Mouse (Mus musculus) heart, embryonic 14.5 days (tissue): Measurements from ENCODE around the gene Bmf. TPM values are rescaled to one million over a fixed set of nuclear protein-coding genes. Genes with fewer than 3 reads are reported as not detected.
A peak's percentile ranks its signal among the peaks of the same experiment; 100 is the strongest.

Source experiments
- ATAC-seq: fragments of 200-750 bp; cut with Nextera tagmentation; 2 replicates; pipeline ENCODE4 v1.8.0; 2017; ENCODE audit warnings: low read depth, moderate TSS enrichment; ENCODE audit not compliant: insufficient number of reproducible peaks, insufficient read depth, low FRiP score
- H3K27ac ChIP-seq, 2 experiments: fragments of 200-500 bp in 1 of 2; fragments of 300-500 bp in 1 of 2; sonication (generic) in 1 of 2; replicated peaks in 1 of 2; 2 replicates each; pipeline ENCODE4 v1.5.1; 2012 to 2014; ENCODE audit warnings: low read depth in 2 of 2, low read length in 2 of 2, control low read depth in 1 of 2, mild to moderate bottlenecking in 1 of 2, mixed read lengths in 1 of 2; ENCODE audit not compliant: control insufficient read depth in 1 of 2, insufficient read depth in 1 of 2
- H3K27me3 ChIP-seq: fragments of 300-500 bp; sonication (generic); 2 replicates; pipeline ENCODE4 v1.6.1; 2014; ENCODE audit warnings: mild to moderate bottlenecking, low read length, control low read depth; ENCODE audit not compliant: control insufficient read depth, insufficient read depth
- H3K36me3 ChIP-seq: fragments of 300-500 bp; sonication (generic); 2 replicates; pipeline ENCODE4 v1.6.1; 2014; ENCODE audit warnings: mild to moderate bottlenecking, control low read depth, low read length, mixed read lengths; ENCODE audit not compliant: control insufficient read depth, insufficient read depth
- H3K4me1 ChIP-seq, 2 experiments: fragments of 200-500 bp in 1 of 2; fragments of 300-500 bp in 1 of 2; sonication (generic) in 1 of 2; 2 replicates each; pipeline ENCODE4 v1.6.1; 2012 to 2014; ENCODE audit warnings: low read length in 2 of 2, control low read depth in 1 of 2, mixed read lengths in 1 of 2; ENCODE audit not compliant: control insufficient read depth in 2 of 2, insufficient read depth in 2 of 2
- H3K4me2 ChIP-seq: fragments of 300-500 bp; sonication (generic); 2 replicates; pipeline ENCODE4 v1.6.1; 2014; ENCODE audit warnings: mild to moderate bottlenecking, low read length
- H3K4me3 ChIP-seq, 2 experiments: fragments of 200-500 bp in 1 of 2; fragments of 300-500 bp in 1 of 2; sonication (generic) in 1 of 2; 2 replicates each; pipeline ENCODE4 v1.5.1; 2012 to 2014; ENCODE audit warnings: low read length in 2 of 2, mild to moderate bottlenecking in 2 of 2, control low read depth in 1 of 2, low read depth in 1 of 2, moderate library complexity in 1 of 2; ENCODE audit not compliant: control insufficient read depth in 1 of 2, insufficient read depth in 1 of 2
- H3K9ac ChIP-seq: fragments of 300-500 bp; sonication (generic); 2 replicates; pipeline ENCODE4 v1.6.1; 2014; ENCODE audit warnings: mild to moderate bottlenecking, low read length
- H3K9me3 ChIP-seq: fragments of 300-500 bp; sonication (generic); 2 replicates; pipeline ENCODE4 v1.6.1; 2016; ENCODE audit warnings: low read length, control low read depth; ENCODE audit not compliant: control insufficient read depth
- WGBS: fragments of 180-500 bp; shearing (Covaris S2); extraction: QIAGEN DNeasy Blood & Tissue Kit; methylation state at CpG from one replicate; pipeline ENCODE4 v1.1.7; 2014; 5-methylcytosine and 5-hydroxymethylcytosine counted together
- polyA plus RNA-seq: library from polyadenylated mRNA; unstranded; fragments of >200 nt; fragmentation: Nextera tagmentation; extraction: Ambion mirVana; gene quantifications from 2 replicates; pipeline ENCODE4 v1.2.1, GENCODE M21; 2014

Bmf gene
- polyA plus RNA-seq, 1 experiment from 2014 or later: 6.3 TPM

GRCm38 (mm10) chr2:118551606-118552005, 2.1 kb upstream of the Bmf start:
- Histone ChIP-seq H3K9me3 (no peaks in the 10 kb centered on the region), H3K27ac (no peak overlapping the region), H3K36me3 (no peaks in the 10 kb centered on the region), H3K4me3 (no peak overlapping the region), H3K4me2 (no peak overlapping the region), H3K9ac (no peak overlapping the region), H3K4me1 (peaks cover 15 to 25% of the 10 kb centered on the region in 2 experiments), H3K27me3 (no peaks in the 10 kb centered on the region)
- ATAC-seq: no peak
- 55% methylated on average over 2 of the region's 2 CpGs for WGBS

GRCm38 (mm10) chr2:118548421-118549221, 866 bp downstream of the Bmf start:
- no peaks in the 10 kb centered on the region for H3K9me3 ChIP-seq
- peak overlapping the region; percentile 58 to 94 for H3K4me3 ChIP-seq
- no peaks in the 10 kb centered on the region for H3K36me3 ChIP-seq
- H3K27ac ChIP-seq: peak overlapping the region in 1 of 2 experiments; percentile 6; a peak in 1 of 4 replicates
- peak overlapping the region; percentile 70 for H3K9ac ChIP-seq
- H3K4me2 ChIP-seq: peak overlapping the region; percentile 96
- H3K27me3 ChIP-seq: no peaks in the 10 kb centered on the region
- under 1% methylated on average over 18 of the region's 18 CpGs for WGBS
- H3K4me1 ChIP-seq: peaks cover 41 to 55% of the 10 kb centered on the region in 2 experiments
- no peak for ATAC-seq

- peaks cover 50 to 66% of the 10 kb centered on the region in 2 experiments for H3K4me1 ChIP-seq
- H3K4me3 ChIP-seq: peak overlapping the region; percentile 2 to 58; a peak in 3 of 4 replicates
- H3K27me3 ChIP-seq: no peaks in the 10 kb centered on the region
- WGBS: 24% methylated on average over 9 of the region's 9 CpGs
- peak overlapping the region in 1 of 2 experiments; percentile 25; a peak in 2 of 4 replicates for H3K27ac ChIP-seq
- H3K4me2 ChIP-seq: peak overlapping the region; percentile 96
- no peak for ATAC-seq
- no peaks in the 10 kb centered on the region for H3K36me3 ChIP-seq
- no peaks in the 10 kb centered on the region for H3K9me3 ChIP-seq
- peak overlapping the region; percentile 52; the same call in 1 of the 2 replicates for H3K9ac ChIP-seq
Observed at GRCm38 (mm10) chr2:118547541-118548016, 1.9 kb downstream of the Bmf start.

- Histone ChIP-seq H3K4me3 (no peak overlapping the region), H3K4me1 (peaks cover 56 to 74% of the 10 kb centered on the region in 2 experiments), H3K4me2 (peak overlapping the region; percentile 96), H3K9me3 (no peaks in the 10 kb centered on the region), H3K27me3 (no peaks in the 10 kb centered on the region), H3K36me3 (no peaks in the 10 kb centered on the region), H3K9ac (peak overlapping the region; percentile 68), H3K27ac (peak overlapping the region in 1 of 2 experiments; percentile 99; a peak in 2 of 4 replicates)
- WGBS: 72% methylated on average over 3 of the region's 3 CpGs
- ATAC-seq: no peak
Observed at GRCm38 (mm10) chr2:118546798-118547165, 2.7 kb downstream of the Bmf start.

GRCm38 (mm10) chr2:118546104-118546797, 3.2 kb downstream of the Bmf start:
- Histone ChIP-seq H3K9ac (peak overlapping the region; percentile 68), H3K4me1 (peaks cover 59 to 78% of the 10 kb centered on the region in 2 experiments), H3K4me2 (peak overlapping the region; percentile 96), H3K27me3 (no peaks in the 10 kb centered on the region), H3K4me3 (no peak overlapping the region), H3K36me3 (no peaks in the 10 kb centered on the region), H3K9me3 (no peaks in the 10 kb centered on the region), H3K27ac (peak overlapping the region; percentile 88 to 99)
- ATAC-seq: no peak
- 40% methylated on average over 5 of the region's 5 CpGs for WGBS

GRCm38 (mm10) chr2:118545242-118546103, 4.0 kb downstream of the Bmf start:
- Histone ChIP-seq H3K4me1 (peaks cover 66 to 84% of the 10 kb centered on the region in 2 experiments), H3K4me2 (peak overlapping the region; percentile 96), H3K9ac (peak overlapping the region; percentile 68), H3K9me3 (no peaks in the 10 kb centered on the region), H3K36me3 (no peaks in the 10 kb centered on the region), H3K4me3 (no peak overlapping the region), H3K27ac (peak overlapping the region; percentile 88 to 99), H3K27me3 (no peaks in the 10 kb centered on the region)
- ATAC-seq: no peak
- WGBS: 18% methylated on average over 23 of the region's 23 CpGs
